Mouse (Mus musculus) lung, postnatal 0 days (tissue): ENCODE data around the gene 2310009B15Rik. TPM values are rescaled to one million over a fixed set of nuclear protein-coding genes. Genes with fewer than 3 reads are reported as not detected.

Source experiments
- ATAC-seq: fragments of 200-750 bp; cut with Nextera tagmentation; 2 replicates; pipeline ENCODE4 v1.8.0; 2017; ENCODE audit warnings: moderate library complexity
- DNase-seq: peaks from one replicate; pipeline ENCODE4 v3.0.0-alpha.2; 2016; ENCODE audit warnings: low spot score
- H3K27ac ChIP-seq: fragments of 300-500 bp; sonication (generic); 2 replicates; pipeline ENCODE4 v1.5.1; 2014; ENCODE audit warnings: antibody characterized with exemption, mild to moderate bottlenecking, low read length, mixed read lengths
- H3K27me3 ChIP-seq: fragments of 300-500 bp; sonication (generic); replicated peaks from 2 replicates; pipeline ENCODE4 v1.6.1; 2014; ENCODE audit warnings: low read length, mixed read lengths; ENCODE audit not compliant: insufficient read depth
- H3K36me3 ChIP-seq: fragments of 300-500 bp; sonication (generic); 2 replicates; pipeline ENCODE4 v1.6.1; 2014; ENCODE audit warnings: low read length, mixed read lengths; ENCODE audit not compliant: insufficient read depth
- H3K4me1 ChIP-seq: fragments of 300-500 bp; sonication (generic); 2 replicates; pipeline ENCODE4 v1.6.1; 2014; ENCODE audit warnings: antibody characterized with exemption, low read depth, low read length, mixed read lengths; ENCODE audit not compliant: insufficient read depth
- H3K4me2 ChIP-seq: fragments of 300-500 bp; sonication (generic); replicated peaks from 2 replicates; pipeline ENCODE4 v1.6.1; 2014; ENCODE audit warnings: low read depth, mild to moderate bottlenecking, low read length, moderate library complexity, mixed read lengths
- H3K4me3 ChIP-seq: fragments of 300-500 bp; sonication (generic); 2 replicates; pipeline ENCODE4 v1.5.1; 2014; ENCODE audit warnings: low read depth, low read length
- H3K9ac ChIP-seq: fragments of 300-500 bp; sonication (generic); replicated peaks from 2 replicates; pipeline ENCODE4 v1.6.1; 2014; ENCODE audit warnings: low read depth, mild to moderate bottlenecking
- H3K9me3 ChIP-seq: fragments of 300-500 bp; sonication (generic); 2 replicates; pipeline ENCODE4 v1.6.1; 2016; ENCODE audit warnings: low read length, mixed read lengths
- CTCF ChIP-seq: IDR thresholded peaks from 2 replicates; pipeline ENCODE4 v1.5.1; 2016; ENCODE audit warnings: antibody characterized with exemption, mild to moderate bottlenecking
- EP300 ChIP-seq: IDR thresholded peaks from 2 replicates; pipeline ENCODE4 v1.6.1; 2016; ENCODE audit warnings: antibody characterized with exemption, mild to moderate bottlenecking, control low read depth
- WGBS: fragments of 180-500 bp; shearing (Covaris S2); extraction: QIAGEN DNeasy Blood & Tissue Kit; methylation state at CpG from one replicate; pipeline ENCODE4 v1.1.7; 2014; 5-methylcytosine and 5-hydroxymethylcytosine counted together
- polyA plus RNA-seq: library from polyadenylated mRNA; unstranded; fragments of >200 nt; fragmentation: Nextera tagmentation; extraction: Ambion mirVana; gene quantifications from 2 replicates; pipeline ENCODE4 v1.2.1, GENCODE M21; 2015

2310009B15Rik gene
- polyA plus RNA-seq, 1 experiment from 2014 or later, result 53.0 TPM

DNA sequence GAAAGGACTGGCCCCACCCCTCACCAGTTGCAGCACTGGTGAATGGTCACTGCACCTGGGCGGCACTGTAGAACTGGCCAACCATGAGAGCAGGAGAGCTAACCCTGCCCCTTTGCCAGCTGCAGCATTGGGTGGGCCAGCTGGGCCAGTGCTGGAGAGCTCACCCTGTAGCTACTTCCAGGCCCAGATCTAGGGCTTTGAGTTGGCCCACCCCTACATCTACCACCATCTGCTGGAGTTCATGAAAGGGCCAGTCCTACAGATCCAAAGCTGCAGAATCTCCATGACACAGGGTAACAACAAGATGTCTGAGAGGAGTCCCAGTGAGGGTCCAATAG is 33.7 kb downstream of the 2310009B15Rik start:
- H3K36me3 ChIP-seq, result no peaks in the 10 kb centered on the region
- TF ChIP-seq CTCF (no peak), EP300 (no peak)
- DNase-seq (no peak), ATAC-seq (no peak)
- H3K27ac ChIP-seq, result no peak overlapping the region
- H3K4me2 ChIP-seq, result no peak overlapping the region
- 100% methylated on average over 1 of the region's 1 CpGs for WGBS
- H3K9me3 ChIP-seq, result no peaks in the 10 kb centered on the region
- no peaks in the 10 kb centered on the region for H3K4me1 ChIP-seq
- no peak overlapping the region for H3K9ac ChIP-seq
- H3K27me3 ChIP-seq, result peaks cover 2% of the 10 kb centered on the region; the same call in 1 of the 2 replicates
- no peak overlapping the region for H3K4me3 ChIP-seq

DNA sequence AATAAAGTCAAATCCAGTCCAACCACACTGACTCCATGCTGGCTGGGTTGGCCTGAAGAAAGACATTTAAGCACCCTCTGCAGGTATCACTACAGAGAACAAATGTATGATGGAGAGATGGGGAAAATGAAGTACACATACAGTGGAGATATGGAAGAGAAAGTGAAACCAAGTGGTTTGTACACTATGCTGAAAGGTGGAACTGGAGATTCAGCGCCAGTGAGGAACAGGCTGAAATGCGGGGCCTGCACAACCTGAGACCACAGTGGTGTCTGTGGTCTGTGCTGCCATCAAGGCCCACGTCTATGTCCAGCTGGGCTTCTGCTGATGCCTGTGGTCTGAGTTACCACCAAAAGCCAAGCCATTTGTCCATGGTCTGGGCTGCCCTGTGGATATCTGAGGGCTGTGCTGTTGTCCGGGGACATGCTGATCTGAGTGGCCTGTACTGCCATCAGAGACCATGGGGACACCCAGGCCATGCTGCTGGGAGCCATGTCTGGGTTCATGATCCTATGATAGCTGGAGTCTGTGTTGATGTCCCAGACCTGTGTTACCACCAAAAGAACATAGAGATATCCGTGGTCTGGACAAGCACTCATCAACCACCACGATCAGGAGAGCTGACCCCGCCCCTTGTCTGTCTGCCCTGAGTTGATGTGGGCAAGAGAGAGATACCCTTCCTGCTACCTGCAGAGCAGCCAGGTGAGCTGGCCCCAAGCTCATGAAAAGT is 34.2 kb downstream of the 2310009B15Rik start:
- no peaks in the 10 kb centered on the region for H3K4me1 ChIP-seq
- DNase-seq, result no peak
- no peaks in the 10 kb centered on the region for H3K36me3 ChIP-seq
- H3K4me2 ChIP-seq, result no peak overlapping the region
- no peak overlapping the region for H3K9ac ChIP-seq
- H3K27me3 ChIP-seq, result no peaks in the 10 kb centered on the region
- no peaks in the 10 kb centered on the region for H3K9me3 ChIP-seq
- 86% methylated on average over 7 of the region's 7 CpGs for WGBS
- H3K27ac ChIP-seq, result no peak overlapping the region
- TF ChIP-seq CTCF (no peak), EP300 (no peak)
- no peak overlapping the region for H3K4me3 ChIP-seq
- no peak for ATAC-seq

Other genes with a start within 250 kb of the 2310009B15Rik start
- 41.6 and 43.9 TPM in 2 replicates for gene Nek7, start 236.7 kb downstream of the 2310009B15Rik start, polyA plus RNA-seq
- 0.06 and 0.11 TPM in 2 replicates for gene Lhx9, start 8.3 kb downstream of the 2310009B15Rik start, polyA plus RNA-seq
- 12.6 and 14.0 TPM in 2 replicates for gene Dennd1b, start 106.6 kb upstream of the 2310009B15Rik start, polyA plus RNA-seq